Mouse (Mus musculus): ENCODE results near the gene Rpl36a.

Rpl36a gene

GRCm38 (mm10) chrX:134600659-134601379 is 15.4 kb downstream of the Rpl36a start, which contains the start of the genes Gla and Hnrnph2:
Gene Gla, minus strand, starts transcription at chrX:134601125.
Gene Hnrnph2, plus strand, starts transcription at chrX:134601179.
- peak; percentile 93 for DNase-seq (ENCODE audit: low spot score)

DNA sequence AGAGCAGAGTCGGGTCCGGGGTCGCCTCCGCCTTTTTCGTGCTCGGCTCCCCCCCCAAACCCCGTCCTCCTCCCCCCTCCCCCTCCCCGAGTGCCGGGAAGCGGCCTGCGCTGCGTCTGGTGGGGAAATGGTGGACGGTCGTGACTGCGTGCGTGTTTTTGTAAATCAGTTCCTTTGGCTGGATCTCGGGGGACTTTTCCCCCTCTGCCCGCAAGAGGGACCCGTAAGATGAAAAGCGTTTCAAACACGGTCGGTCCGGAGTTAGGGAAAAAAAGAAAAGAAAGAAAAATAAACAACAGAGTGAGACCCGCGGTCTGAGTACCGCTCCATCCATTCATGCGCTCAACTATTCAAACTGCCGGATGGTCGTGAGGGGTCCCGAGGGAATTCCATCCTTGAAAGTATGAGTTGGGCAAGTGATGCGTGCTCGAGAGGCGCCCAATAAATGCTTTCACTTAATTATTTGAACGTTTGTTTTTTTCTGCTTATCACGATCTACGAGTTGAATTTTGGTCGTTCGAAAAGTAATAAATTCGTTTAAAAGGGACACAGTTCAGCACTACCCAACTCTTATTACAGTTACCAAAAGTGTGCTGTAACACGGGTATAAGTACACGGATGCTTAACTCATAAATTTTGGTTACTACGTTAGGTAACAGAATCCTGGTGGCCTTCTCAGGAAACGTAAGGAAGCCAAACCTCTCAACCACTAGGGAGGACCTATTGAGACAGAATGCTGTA is 16.1 kb downstream of the Rpl36a start:
- DNase-seq (ENCODE audit: low spot score) = no peak

- DNase-seq (ENCODE audit: low spot score) = no peak
Observed at GRCm38 (mm10) chrX:134609472-134609871, 24.0 kb downstream of the Rpl36a start.

DNA sequence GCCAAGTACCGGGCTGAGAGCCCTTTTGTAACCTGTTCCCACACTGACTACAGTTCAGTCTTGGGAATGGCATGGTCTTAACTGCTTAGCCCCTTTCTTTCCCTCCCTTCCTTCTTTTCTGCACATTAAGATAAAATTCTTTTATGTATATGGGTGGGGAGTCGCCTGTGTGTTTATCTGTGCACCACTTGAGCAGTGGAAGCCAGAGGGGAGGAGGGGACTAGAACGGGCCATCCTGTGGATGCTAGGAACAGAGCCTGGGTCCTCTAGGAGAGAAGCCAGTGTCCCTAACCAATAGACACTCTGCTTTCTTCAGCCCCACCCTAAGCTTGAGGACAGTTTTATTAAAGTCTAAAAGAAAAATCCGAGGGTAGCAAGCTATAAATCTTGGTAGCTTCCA is 25.5 kb downstream of the Rpl36a start:
- DNase-seq (ENCODE audit: low spot score) = no peak

DNA sequence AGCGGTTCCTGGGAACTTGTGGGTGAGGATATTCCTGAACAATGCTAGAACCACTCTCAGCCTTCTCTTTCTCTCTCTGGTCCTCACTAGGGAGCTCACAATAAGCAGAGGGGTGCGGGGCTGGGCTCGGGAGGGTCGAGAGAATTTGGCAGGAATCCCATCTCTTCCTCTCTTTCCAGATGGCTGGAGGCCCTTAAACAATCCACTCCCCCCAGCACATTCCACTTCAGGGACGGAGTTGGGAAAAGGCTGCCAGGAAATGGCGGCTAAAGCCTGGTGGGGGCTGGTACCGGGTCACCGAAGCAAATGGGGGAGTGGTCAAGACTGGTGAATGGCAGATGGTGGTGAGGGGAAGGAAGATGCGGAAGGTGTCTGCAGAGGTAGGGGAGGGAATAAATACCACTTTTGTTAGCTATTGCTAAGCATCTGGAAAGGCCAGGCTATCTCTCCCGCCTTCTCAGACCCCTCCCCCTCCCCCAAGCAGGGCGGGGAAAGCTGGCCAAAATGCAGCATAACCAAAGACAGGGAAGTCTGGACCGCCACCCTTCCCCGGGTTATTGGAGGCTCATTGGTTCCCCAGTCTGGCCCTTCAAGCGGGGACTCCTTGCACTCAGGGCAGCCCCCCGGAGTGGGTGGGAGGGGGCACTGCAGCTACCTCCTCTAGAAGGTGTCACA is 27.0 kb downstream of the Rpl36a start:
- DNase-seq (ENCODE audit: low spot score) = no peak

- no peak for DNase-seq (ENCODE audit: low spot score)
Observed at GRCm38 (mm10) chrX:134614306-134614705, 28.9 kb downstream of the Rpl36a start.

DNA sequence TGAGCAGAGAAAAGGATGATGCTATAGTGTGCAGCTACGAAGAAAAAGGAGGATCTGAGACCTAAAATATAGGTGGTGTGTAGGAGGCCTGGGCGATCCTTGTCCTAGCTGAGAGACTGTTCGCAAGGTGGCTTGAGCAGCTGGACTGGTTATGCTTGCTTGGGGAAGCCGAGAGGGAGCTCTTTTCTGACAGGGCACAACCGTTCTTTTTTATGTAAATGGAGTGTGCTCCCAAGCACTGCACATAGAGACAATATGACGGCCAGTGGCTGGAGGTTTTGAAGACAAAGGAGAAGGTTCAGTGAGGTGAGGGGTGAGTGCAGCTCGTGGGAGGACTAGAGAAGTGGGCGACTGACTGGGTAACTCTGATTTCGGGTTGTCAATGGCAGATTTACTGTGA is 34.2 kb downstream of the Rpl36a start:
- DNase-seq (ENCODE audit: low spot score) = no peak

DNA sequence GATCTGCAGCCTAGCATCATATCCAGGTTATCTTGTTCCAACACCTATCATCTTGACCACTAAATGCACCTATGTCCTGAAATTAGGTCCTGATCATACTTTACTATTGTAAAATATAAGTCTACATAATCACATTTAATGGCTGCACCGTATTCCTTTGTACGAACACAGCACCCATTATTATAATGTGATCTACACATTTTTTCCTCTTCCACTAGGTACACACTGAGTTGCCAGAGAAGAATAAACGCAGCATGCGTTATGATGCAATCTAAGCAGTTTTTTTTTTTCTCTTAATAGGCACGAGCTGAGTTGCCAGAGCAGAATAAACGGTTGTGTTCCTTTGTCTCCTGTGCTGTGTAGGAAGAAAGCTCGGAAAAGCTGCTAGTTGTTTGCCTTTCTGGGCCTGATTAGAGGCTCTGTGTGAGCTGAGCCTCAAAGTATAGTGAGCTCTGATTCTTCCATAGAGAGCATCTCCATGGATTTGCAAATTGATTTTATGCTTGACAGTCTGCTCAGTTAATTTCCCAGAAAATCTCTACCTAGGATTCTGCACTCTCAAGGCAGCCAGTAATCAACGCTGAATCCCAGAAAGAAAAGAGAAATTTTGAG is 34.9 kb downstream of the Rpl36a start:
- no peak for DNase-seq (ENCODE audit: low spot score)

- DNase-seq (ENCODE audit: low spot score) = no peak
Observed at GRCm38 (mm10) chrX:134621685-134622084, 36.2 kb downstream of the Rpl36a start.

DNA sequence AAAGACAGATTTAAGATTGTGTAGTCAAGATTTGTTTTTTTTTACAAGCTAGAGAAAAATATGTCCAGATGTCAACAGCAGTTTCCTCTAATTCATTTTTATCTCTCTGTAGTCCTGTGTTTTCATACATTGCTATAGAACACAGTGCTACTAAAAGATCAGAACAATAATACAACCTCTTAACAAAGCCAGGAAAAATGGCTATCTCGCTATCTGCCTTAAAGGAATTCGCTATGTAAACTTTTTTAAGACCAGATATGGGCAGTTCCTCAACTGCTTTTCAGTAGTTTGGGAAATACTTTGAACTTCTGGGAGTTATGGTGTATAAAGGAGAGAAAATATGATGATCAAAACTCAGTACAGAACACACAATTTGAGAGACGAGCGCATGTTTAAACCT is 37.9 kb downstream of the Rpl36a start:
- no peak for DNase-seq (ENCODE audit: low spot score)

DNA sequence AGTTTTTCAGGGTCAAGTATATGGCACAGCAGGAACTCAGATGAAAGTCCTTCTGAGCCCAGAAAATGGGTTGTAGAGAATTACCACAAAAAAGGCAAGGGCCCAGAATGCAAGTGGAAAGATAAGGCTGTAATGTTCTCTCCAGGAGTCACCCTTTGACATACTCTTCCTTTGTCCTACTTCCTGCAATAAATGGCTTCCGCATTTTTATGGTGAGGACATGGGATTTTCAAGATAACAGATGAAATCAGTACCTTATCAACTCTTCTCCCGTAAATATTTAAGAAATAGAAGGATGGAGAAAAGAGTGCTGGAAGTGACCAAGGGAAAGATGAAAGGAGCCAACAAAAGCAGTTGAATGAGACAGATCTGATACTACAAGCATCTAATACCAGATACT is 42.7 kb downstream of the Rpl36a start:
- no peak for DNase-seq (ENCODE audit: low spot score)

DNA sequence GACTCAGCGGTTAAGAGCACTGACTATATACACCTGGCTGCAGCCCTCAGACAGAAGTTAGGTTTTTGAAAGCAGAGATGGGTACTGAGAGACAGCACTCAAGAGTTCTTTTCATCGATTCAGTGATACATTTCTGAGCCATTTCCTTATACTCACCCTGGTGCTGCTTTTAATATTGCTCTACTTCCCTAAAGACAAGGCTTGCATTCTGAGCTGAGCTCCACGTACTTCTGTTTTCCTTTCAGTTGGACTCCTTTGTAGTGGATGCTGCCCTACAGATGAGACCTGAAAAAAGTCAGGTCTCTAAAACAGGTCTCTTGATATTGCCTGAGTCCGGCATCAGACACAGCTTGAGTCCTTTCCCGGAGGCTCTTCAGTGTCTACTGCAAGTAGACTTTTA is 47.3 kb downstream of the Rpl36a start:
- DNase-seq (ENCODE audit: low spot score) = no peak

- DNase-seq (ENCODE audit: low spot score) = no peak
Observed at GRCm38 (mm10) chrX:134635111-134635510, 49.7 kb downstream of the Rpl36a start.

DNA sequence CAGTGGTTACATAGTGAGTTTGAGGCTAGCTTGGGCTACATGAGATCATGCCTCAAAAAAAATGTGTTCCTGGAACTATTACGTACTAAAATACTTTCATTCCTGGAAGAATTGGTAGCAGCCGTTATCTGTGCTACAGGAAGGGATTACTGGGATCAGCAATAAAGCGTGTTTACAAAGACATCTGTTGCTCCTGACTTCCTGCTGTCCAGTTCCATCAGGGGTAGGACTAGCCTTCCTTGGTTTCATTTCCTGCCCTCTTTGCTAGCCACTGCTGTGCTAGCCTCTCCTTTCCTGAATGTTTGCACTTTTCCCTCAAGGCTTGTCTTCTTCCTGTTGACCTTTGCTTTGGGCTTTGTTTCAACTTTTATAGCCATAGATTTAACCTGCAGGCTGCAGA is 50.4 kb downstream of the Rpl36a start:
- DNase-seq (ENCODE audit: low spot score) = no peak

All from left cerebral cortex, adult 11 months (tissue).